Mouse (Mus musculus): Measurements from ENCODE around the gene Hcrt. TPM values are rescaled to one million over a fixed set of nuclear protein-coding genes. Genes with fewer than 3 reads are reported as not detected.
A peak's percentile ranks its signal among the peaks of the same experiment; 100 is the strongest.

Gene Hcrt
- total and polyA plus RNA-seq, 2 experiments from 2014 or later, result 1.2 TPM; not detected in 1

DNA sequence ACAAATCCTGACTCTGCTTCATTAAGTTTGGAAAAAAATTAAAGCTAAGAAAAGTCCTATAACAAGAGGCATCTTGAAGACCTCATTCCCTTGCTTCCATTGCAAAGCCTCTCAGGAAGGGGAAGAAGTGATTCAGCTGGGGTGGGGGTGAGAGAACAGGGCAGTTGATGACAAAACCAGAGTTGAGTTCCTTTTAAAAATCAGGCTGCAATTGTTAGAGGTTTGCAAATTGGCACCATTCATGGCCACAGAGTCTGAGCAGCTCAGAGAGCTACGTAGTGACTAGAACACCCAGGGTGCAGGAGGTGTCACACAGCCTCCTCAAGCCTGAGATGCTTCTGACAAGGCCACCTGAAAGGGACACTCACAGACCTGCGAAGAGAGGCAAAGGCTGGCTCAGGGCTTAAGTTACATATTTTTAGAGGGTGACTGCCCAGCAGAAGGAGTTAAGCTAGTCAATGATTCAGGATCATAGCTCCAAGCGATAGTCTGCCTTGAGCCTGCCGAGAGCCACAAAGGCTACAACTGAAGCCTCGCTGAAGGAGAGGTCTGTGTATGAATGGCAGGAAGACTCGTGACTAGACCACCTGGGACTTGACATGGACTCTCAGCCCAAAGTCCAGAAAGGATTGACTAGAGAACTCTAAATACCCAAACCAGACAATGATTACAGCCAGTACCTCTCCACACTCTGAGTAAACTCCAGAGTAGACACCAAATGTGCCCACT lies 32.1 kb downstream of the Hcrt start:
- H3K9ac ChIP-seq (replicated peaks; ENCODE audit: low read length), result no peak overlapping the region
- no peak for TF ChIP-seq CTCF (IDR thresholded peaks at IDR 0.05; ENCODE audit: low read depth)
- 78% methylated on average over 6 of the region's 6 CpGs for WGBS
- H3K36me3 ChIP-seq (ENCODE audit: insufficient read depth, low read length), result peaks cover 6% of the 10 kb centered on the region; the same call in 1 of the 2 replicates
- DNase-seq (ENCODE audit: low spot score), result no peak
- H3K4me2 ChIP-seq (ENCODE audit: low read depth, low read length), result no peak overlapping the region
- no peak overlapping the region for H3K4me3 ChIP-seq (ENCODE audit: low read length)
- H3K4me1 ChIP-seq (ENCODE audit: insufficient read depth, low read length), result no peaks in the 10 kb centered on the region
- no peak for ATAC-seq
- H3K27ac ChIP-seq, result no peak overlapping the region
- H3K9me3 ChIP-seq (ENCODE audit: low read length), result no peaks in the 10 kb centered on the region
- H3K27me3 ChIP-seq (ENCODE audit: insufficient read depth, low read length), result no peaks in the 10 kb centered on the region

DNA sequence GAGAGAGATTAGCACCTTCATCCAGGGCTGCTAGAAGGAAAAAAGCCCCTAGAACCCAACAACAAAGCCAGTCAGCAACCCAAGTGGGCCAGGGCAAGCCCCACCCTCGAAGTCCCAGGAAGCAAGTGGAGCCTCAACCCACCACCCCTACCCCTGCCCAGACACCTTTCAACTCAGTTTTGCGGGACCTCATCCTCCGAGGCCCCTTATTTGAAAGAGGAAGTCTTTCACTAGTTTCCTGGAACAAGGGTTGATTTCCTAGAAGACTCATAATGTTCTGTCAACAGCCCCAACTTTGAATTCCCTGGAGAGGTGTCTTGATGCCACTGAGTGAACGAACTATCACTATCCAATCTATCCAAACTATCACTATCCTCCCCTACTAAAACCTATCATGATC lies 32.8 kb downstream of the Hcrt start:
- Histone ChIP-seq H3K4me2 (ENCODE audit: low read depth, low read length) (no peak overlapping the region), H3K27ac (no peak overlapping the region), H3K27me3 (ENCODE audit: insufficient read depth, low read length) (no peaks in the 10 kb centered on the region), H3K9me3 (ENCODE audit: low read length) (no peaks in the 10 kb centered on the region), H3K4me3 (ENCODE audit: low read length) (no peak overlapping the region), H3K4me1 (ENCODE audit: insufficient read depth, low read length) (no peaks in the 10 kb centered on the region), H3K9ac (replicated peaks; ENCODE audit: low read length) (no peak overlapping the region), H3K36me3 (ENCODE audit: insufficient read depth, low read length) (peaks cover 6% of the 10 kb centered on the region; the same call in 1 of the 2 replicates)
- no peak for DNase-seq (ENCODE audit: low spot score)
- no peak for TF ChIP-seq CTCF (IDR thresholded peaks at IDR 0.05; ENCODE audit: low read depth)
- no peak for ATAC-seq
- WGBS, result 92% methylated on average over 4 of the region's 4 CpGs

DNA sequence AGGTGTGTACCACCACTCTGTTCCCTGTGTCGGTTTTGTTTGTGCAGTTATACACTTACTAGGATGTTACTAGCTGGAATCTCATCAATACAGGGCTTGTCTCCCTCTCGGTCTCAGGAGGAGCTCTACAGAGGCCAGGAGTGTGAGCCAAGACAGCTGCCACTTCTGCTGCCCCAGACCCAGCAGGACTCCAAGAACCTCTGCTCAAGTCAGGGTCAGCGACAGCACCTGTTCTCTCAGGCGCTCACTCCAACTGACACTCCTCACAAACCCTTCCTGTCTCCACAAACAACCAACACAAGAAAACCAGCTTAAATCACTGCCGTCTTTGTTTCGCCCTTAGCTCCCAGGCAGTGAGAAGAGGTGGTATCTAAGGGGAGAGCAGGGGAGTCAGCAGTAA lies 34.1 kb downstream of the Hcrt start:
- Histone ChIP-seq H3K27ac (no peak overlapping the region), H3K9ac (replicated peaks; ENCODE audit: low read length) (no peak overlapping the region), H3K27me3 (ENCODE audit: insufficient read depth, low read length) (no peaks in the 10 kb centered on the region), H3K4me2 (ENCODE audit: low read depth, low read length) (no peak overlapping the region), H3K9me3 (ENCODE audit: low read length) (no peaks in the 10 kb centered on the region), H3K36me3 (ENCODE audit: insufficient read depth, low read length) (peaks cover 6% of the 10 kb centered on the region; the same call in 1 of the 2 replicates), H3K4me1 (ENCODE audit: insufficient read depth, low read length) (no peaks in the 10 kb centered on the region), H3K4me3 (ENCODE audit: low read length) (no peak overlapping the region)
- DNase-seq (ENCODE audit: low spot score), result no peak
- no peak for ATAC-seq
- TF ChIP-seq CTCF (IDR thresholded peaks at IDR 0.05; ENCODE audit: low read depth), result no peak
- 64% methylated on average over 6 of the region's 6 CpGs for WGBS

DNA sequence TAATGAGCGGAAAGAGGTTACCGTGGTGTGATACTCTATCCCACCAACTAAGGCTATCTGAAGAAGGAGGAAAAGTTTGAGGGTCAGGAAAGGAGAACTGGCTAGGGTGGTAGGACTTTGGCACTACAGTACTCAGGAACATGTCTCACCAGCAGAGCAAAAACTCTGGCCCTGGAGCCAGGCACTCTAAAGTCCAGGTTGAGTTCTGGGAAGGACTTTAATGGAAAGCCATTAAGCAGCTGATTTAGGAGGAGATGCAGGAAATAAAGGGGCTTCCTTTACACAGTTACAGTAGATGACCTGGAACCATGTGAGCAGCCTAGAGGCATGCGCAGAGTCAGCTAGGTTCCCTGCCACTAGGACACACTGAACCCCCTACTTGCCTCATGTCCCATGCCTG lies 35.5 kb downstream of the Hcrt start:
- Histone ChIP-seq H3K4me3 (ENCODE audit: low read length) (no peak overlapping the region), H3K4me1 (ENCODE audit: insufficient read depth, low read length) (peaks cover 3% of the 10 kb centered on the region; the same call in 1 of the 2 replicates), H3K27ac (no peak overlapping the region), H3K9me3 (ENCODE audit: low read length) (no peaks in the 10 kb centered on the region), H3K4me2 (ENCODE audit: low read depth, low read length) (no peak overlapping the region), H3K9ac (replicated peaks; ENCODE audit: low read length) (no peak overlapping the region), H3K27me3 (ENCODE audit: insufficient read depth, low read length) (no peaks in the 10 kb centered on the region), H3K36me3 (ENCODE audit: insufficient read depth, low read length) (peaks cover 6% of the 10 kb centered on the region; the same call in 1 of the 2 replicates)
- ATAC-seq (no peak), DNase-seq (ENCODE audit: low spot score) (no peak)
- 97% methylated on average over 3 of the region's 3 CpGs for WGBS
- TF ChIP-seq CTCF (IDR thresholded peaks at IDR 0.05; ENCODE audit: low read depth), result no peak

DNA sequence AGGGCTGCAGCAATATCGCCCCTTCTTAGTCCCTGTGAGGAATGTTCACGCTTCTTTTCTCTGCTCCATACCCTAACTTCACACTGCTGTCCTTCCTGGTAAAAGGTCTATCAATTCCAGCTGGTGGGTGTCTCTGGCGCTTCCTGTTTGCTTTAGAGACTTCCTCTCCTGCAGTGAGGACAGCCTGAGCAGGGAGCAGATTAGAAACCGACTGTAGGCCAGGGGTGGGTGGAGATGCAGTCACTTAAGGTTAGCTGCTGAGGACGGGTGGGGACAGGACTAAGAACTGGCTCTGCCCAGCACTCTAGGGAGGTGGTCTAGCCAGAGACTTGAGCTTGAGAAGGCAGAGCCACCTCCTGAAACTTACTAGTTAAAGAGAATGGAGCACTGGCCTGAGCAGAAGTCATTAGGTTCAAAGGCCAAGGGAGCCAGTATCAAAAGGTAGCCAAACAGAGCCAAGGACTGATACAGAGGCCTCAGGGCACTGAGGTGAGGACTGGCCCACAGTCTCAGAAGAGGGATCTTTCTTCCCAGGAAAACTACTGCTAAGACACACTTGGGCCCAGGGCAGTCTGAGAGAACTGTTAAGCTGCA lies 37.7 kb downstream of the Hcrt start:
- Histone ChIP-seq H3K4me1 (ENCODE audit: insufficient read depth, low read length) (peaks cover 8% of the 10 kb centered on the region; the same call in 1 of the 2 replicates), H3K36me3 (ENCODE audit: insufficient read depth, low read length) (peaks cover 6% of the 10 kb centered on the region; the same call in 1 of the 2 replicates)
- WGBS, result 64% methylated on average over 5 of the region's 5 CpGs

DNA sequence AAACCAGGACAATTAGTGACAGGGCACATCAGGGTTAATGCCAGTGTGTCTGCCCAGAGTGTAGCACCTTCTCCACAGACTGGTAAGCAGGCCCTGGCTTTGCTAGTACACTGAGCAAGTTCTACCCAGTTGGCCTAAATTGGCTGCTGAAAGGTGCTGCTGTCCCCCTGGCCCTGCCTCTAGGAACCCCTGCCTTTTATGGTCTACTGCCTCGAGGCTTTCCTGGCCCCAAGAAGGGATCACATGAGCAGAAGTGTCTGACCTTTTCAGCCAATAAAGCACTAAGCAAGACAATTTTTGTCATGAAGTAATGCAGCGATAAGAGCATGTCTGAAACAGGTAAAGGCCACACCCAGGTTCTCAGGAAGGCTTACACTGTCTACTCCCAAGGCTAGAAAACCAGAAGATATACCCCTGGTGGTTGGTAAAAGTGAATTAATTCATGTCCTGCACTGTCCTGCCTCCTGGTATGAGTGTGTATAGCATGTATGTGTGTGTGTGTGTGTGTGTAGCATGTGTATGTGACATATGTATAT lies 40.2 kb downstream of the Hcrt start:
- Histone ChIP-seq H3K9me3 (ENCODE audit: low read length) (no peaks in the 10 kb centered on the region), H3K4me1 (ENCODE audit: insufficient read depth, low read length) (peaks cover 8% of the 10 kb centered on the region; the same call in 1 of the 2 replicates), H3K36me3 (ENCODE audit: insufficient read depth, low read length) (peaks cover 10% of the 10 kb centered on the region; the same call in 1 of the 2 replicates), H3K4me3 (ENCODE audit: low read length) (no peak overlapping the region), H3K27me3 (ENCODE audit: insufficient read depth, low read length) (no peaks in the 10 kb centered on the region), H3K4me2 (ENCODE audit: low read depth, low read length) (no peak overlapping the region), H3K9ac (replicated peaks; ENCODE audit: low read length) (no peak overlapping the region), H3K27ac (peak overlapping the region; percentile 28; the same call in 1 of the 2 replicates)
- TF ChIP-seq CTCF (IDR thresholded peaks at IDR 0.05; ENCODE audit: low read depth), result no peak
- WGBS, result 60% methylated on average over 2 of the region's 2 CpGs
- ATAC-seq (no peak), DNase-seq (ENCODE audit: low spot score) (no peak)

More for the DNA sequence above, 37.7 kb downstream of the Hcrt start:
- H3K4me3 ChIP-seq (ENCODE audit: low read length), result no peak overlapping the region
- no peak overlapping the region for H3K4me2 ChIP-seq (ENCODE audit: low read depth, low read length)
- TF ChIP-seq CTCF (IDR thresholded peaks at IDR 0.05; ENCODE audit: low read depth), result no peak
- no peaks in the 10 kb centered on the region for H3K9me3 ChIP-seq (ENCODE audit: low read length)
- no peak overlapping the region; the same call in 1 of the 2 replicates for H3K27ac ChIP-seq
- ATAC-seq (no peak), DNase-seq (ENCODE audit: low spot score) (no peak)
- H3K9ac ChIP-seq (replicated peaks; ENCODE audit: low read length), result no peak overlapping the region
- H3K27me3 ChIP-seq (ENCODE audit: insufficient read depth, low read length), result no peaks in the 10 kb centered on the region
